Mouse (Mus musculus) CH12.LX (cell line): Measurements from ENCODE around the gene Gm11437. TPM values are rescaled to one million over a fixed set of nuclear protein-coding genes. Genes with fewer than 3 reads are reported as not detected.

ENCODE experiments used
- DNase-seq: peaks from one replicate; pipeline ENCODE4 v3.0.0-alpha.2; 2013; ENCODE audit errors: extremely low read depth
- H3K27ac ChIP-seq: 2 replicates; pipeline ENCODE4 v1.5.1; 2012; ENCODE audit warnings: low read depth, mild to moderate bottlenecking, control low read depth, moderate library complexity; ENCODE audit not compliant: insufficient read depth
- H3K27me3 ChIP-seq: replicated peaks from 2 replicates; pipeline ENCODE3; 2012; ENCODE audit warnings: inconsistent platforms
- H3K36me3 ChIP-seq, 2 experiments: replicated peaks in 1 of 2; 2 replicates each; pipeline versions ENCODE3 to v1.6.1; 2012; ENCODE audit warnings: inconsistent platforms in 1 of 2, low read length in 1 of 2, mild to moderate bottlenecking in 1 of 2, mixed read lengths in 1 of 2, moderate library complexity in 1 of 2; ENCODE audit not compliant: control insufficient read depth in 1 of 2, insufficient read depth in 1 of 2
- H3K4me1 ChIP-seq, 2 experiments: 2 replicates each; pipeline ENCODE4 v1.6.1; 2012; ENCODE audit warnings: inconsistent platforms in 1 of 2, moderate library complexity in 1 of 2; ENCODE audit not compliant: insufficient read depth in 2 of 2, control insufficient read depth in 1 of 2
- H3K4me2 ChIP-seq: 2 replicates; pipeline ENCODE4 v1.6.1; 2012; ENCODE audit warnings: low read depth, mild to moderate bottlenecking, control low read depth; ENCODE audit not compliant: poor library complexity, insufficient read depth, severe bottlenecking
- H3K4me3 ChIP-seq, 3 experiments: fragments of 150-350 bp in 1 of 3; sonication (generic) in 1 of 3; replicated peaks in 1 of 3; 2 replicates each; pipeline versions ENCODE3 to v1.5.1; 2011 to 2012; ENCODE audit warnings: low read depth in 2 of 3, low read length in 2 of 3, mild to moderate bottlenecking in 2 of 3, moderate library complexity in 2 of 3, control low read depth in 1 of 3, improper control_type of control experiment in 1 of 3, inconsistent platforms in 1 of 3, mixed read lengths in 1 of 3; ENCODE audit not compliant: poor library complexity in 1 of 3
- H3K79me2 ChIP-seq: replicated peaks from 2 replicates; pipeline ENCODE4 v1.6.1; 2012; ENCODE audit warnings: mild to moderate bottlenecking, moderate library complexity; ENCODE audit not compliant: control insufficient read depth, poor library complexity, insufficient read depth, severe bottlenecking; ENCODE audit errors: extremely low read depth
- H3K9ac ChIP-seq: 2 replicates; pipeline ENCODE4 v1.6.1; 2012; ENCODE audit warnings: low read depth, mild to moderate bottlenecking, control low read depth, moderate library complexity; ENCODE audit not compliant: insufficient read depth
- H3K9me3 ChIP-seq: replicated peaks from 2 replicates; pipeline ENCODE3; 2012; ENCODE audit warnings: low read length, inconsistent platforms, mixed read lengths
- BHLHE40 ChIP-seq: IDR thresholded peaks from 2 replicates; pipeline ENCODE4 v1.6.1; 2011; ENCODE audit warnings: mild to moderate bottlenecking, low read depth, low read length, improper control_type of control experiment
- CHD2 ChIP-seq: IDR thresholded peaks from 2 replicates; pipeline ENCODE4 v1.6.1; 2011; ENCODE audit warnings: low read length, improper control_type of control experiment
- EP300 ChIP-seq: IDR thresholded peaks from 2 replicates; pipeline ENCODE4 v1.6.1; 2011; ENCODE audit warnings: low read length, improper control_type of control experiment
- HCFC1 ChIP-seq: IDR thresholded peaks from 2 replicates; pipeline ENCODE4 v1.6.1; 2012; ENCODE audit warnings: low read depth, mild to moderate bottlenecking, inconsistent platforms, low read length, improper control_type of control experiment
- MAX ChIP-seq: IDR thresholded peaks from 2 replicates; pipeline ENCODE4 v1.6.1; 2011; ENCODE audit warnings: low read length, improper control_type of control experiment
- MAZ ChIP-seq: IDR thresholded peaks from 2 replicates; pipeline ENCODE4 v1.6.1; 2012; ENCODE audit warnings: low read depth, mild to moderate bottlenecking, inconsistent platforms, low read length, improper control_type of control experiment, moderate library complexity
- MEF2A ChIP-seq: IDR thresholded peaks from 2 replicates; pipeline ENCODE4 v1.6.1; 2014; ENCODE audit warnings: low read depth, mild to moderate bottlenecking, inconsistent platforms, low read length, improper control_type of control experiment, borderline replicate concordance
- PAX5 ChIP-seq: IDR thresholded peaks from 2 replicates; pipeline ENCODE4 v1.6.1; 2012; ENCODE audit warnings: low read length, inconsistent platforms, mixed read lengths
- POLR2A ChIP-seq: IDR thresholded peaks from 2 replicates; pipeline ENCODE4 v1.6.1; 2011; ENCODE audit warnings: low read depth, mild to moderate bottlenecking, improper control_type of control experiment, low read length
- POLR2AphosphoS2 ChIP-seq: IDR thresholded peaks from 2 replicates; pipeline ENCODE4 v1.6.1; 2011; ENCODE audit warnings: low read depth, low read length, improper control_type of control experiment
- RAD21 ChIP-seq: IDR thresholded peaks from 2 replicates; pipeline ENCODE4 v1.6.1; 2011; ENCODE audit warnings: low read depth, mild to moderate bottlenecking, low read length, improper control_type of control experiment, moderate library complexity
- RCOR1 ChIP-seq: conservative IDR thresholded peaks from 2 replicates; pipeline ENCODE4 v1.6.1; 2012; ENCODE audit warnings: low read depth, mild to moderate bottlenecking, inconsistent platforms, low read length, improper control_type of control experiment
- SIN3A ChIP-seq: IDR thresholded peaks from 2 replicates; pipeline ENCODE4 v1.6.1; 2012; ENCODE audit warnings: low read length, improper control_type of control experiment, inconsistent platforms
- SMC3 ChIP-seq: IDR thresholded peaks from 2 replicates; pipeline ENCODE4 v1.6.1; 2011; ENCODE audit warnings: low read depth, low read length, improper control_type of control experiment
- TCF12 ChIP-seq: IDR thresholded peaks from 2 replicates; pipeline ENCODE4 v1.6.1; 2014; ENCODE audit warnings: low read depth, mild to moderate bottlenecking, inconsistent platforms, low read length, improper control_type of control experiment
- UBTF ChIP-seq: IDR thresholded peaks from 2 replicates; pipeline ENCODE4 v1.6.1; 2012; ENCODE audit warnings: low read depth, mild to moderate bottlenecking, inconsistent platforms, low read length, improper control_type of control experiment, moderate library complexity
- ZC3H11A ChIP-seq: IDR thresholded peaks from 2 replicates; pipeline ENCODE4 v1.6.1; 2012; ENCODE audit warnings: low read depth, mild to moderate bottlenecking, inconsistent platforms, low read length, improper control_type of control experiment
- ZMIZ1 ChIP-seq: IDR thresholded peaks from 2 replicates; pipeline ENCODE4 v1.6.1; 2012; ENCODE audit warnings: low read depth, mild to moderate bottlenecking, inconsistent platforms, low read length, improper control_type of control experiment
- ZNF384 ChIP-seq: IDR thresholded peaks from 2 replicates; pipeline ENCODE4 v1.6.1; 2012; ENCODE audit warnings: low read depth, low read length, improper control_type of control experiment, inconsistent platforms
- dilution Hi-C: fragments of 300-500 bp; cut with MboI; formaldehyde crosslinking; loops from 2 replicates; pipeline ENCODE4 v1.14.3; 2020; ENCODE audit warnings: low sequenced_read_pairs; ENCODE audit not compliant: extremely low pct_unique_long_range_greater_than_20kb, extremely low pct_ligation_motif_present
- in situ Hi-C: fragments of 300-500 bp; cut with MboI; formaldehyde crosslinking; loops from 3 replicates; pipeline ENCODE4 v1.14.3; 2019; ENCODE audit warnings: low sequenced_read_pairs, low pct_ligation_motif_present, low pct_unique_long_range_greater_than_20kb, mixed read lengths
- polyA plus RNA-seq: library from polyadenylated mRNA; unstranded; fragments of >175 nt; gene quantifications from 2 replicates; pipeline ENCODE4 v1.2.1, GENCODE M21; 2012; ENCODE audit warnings: low read depth; ENCODE audit not compliant: insufficient read length
- total RNA-seq, 2 experiments: library from RNA; depleted of rRNA; stranded (reverse); fragments of 300-350 nt in 1 of 2; fragments of >200 nt in 1 of 2; gene quantifications; 2 replicates each; pipeline ENCODE4 v1.2.3; 2012 to 2014

Gene Gm11437
- total RNA-seq (2012; rRNA removed): not detected in 2 replicates
- total RNA-seq (2014; rRNA removed): not detected in 2 replicates
- not detected in 2 replicates for polyA plus RNA-seq

DNA sequence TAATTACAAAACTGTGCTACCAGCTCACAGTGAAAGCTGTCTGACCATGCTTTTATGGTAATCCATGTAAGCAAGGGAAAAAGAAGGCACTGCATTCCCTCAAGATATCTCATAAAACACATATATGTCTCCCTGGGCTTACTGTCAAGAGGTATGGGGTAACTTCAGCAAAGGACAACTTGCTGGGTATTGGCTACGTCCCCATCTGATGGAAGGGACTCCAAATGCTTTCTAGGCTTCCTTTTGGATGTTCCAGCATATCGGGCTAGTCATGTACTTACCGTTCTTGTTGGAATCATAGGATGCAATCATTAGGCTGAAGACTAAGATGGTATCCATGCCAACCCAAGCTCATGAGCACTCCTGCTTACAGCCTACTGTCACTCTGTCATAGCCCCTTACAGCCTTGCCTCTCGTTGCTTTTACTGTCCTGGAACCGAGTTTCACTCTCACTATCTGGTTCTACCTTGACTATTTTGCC is at the start of gene Gm11437:
Gm11437 (minus strand) TSS at position 431 of the 481 bp plus-strand sequence.
- TF ChIP-seq HCFC1 (no peak), UBTF (no peak), MAZ (no peak), BHLHE40 (no peak), SMC3 (no peak), ZMIZ1 (no peak), PAX5 (no peak), EP300 (no peak), SIN3A (no peak), TCF12 (no peak), RAD21 (no peak), RCOR1 (no peak), ZNF384 (no peak), MEF2A (no peak), CHD2 (no peak), MAX (no peak)
- Histone ChIP-seq H3K4me2 (no peak within 1 kb of the TSS), H3K9me3 (no peaks in the 10 kb centered on the region), H3K9ac (0 out of 2 replicates have a peak within 1 kb of the TSS, but pooled peaks have one; percentile 59), H3K27me3 (peaks cover 9% of the 10 kb centered on the region), H3K4me1 (peaks cover 3 to 7% of the 10 kb centered on the region in 2 experiments; a peak in 2 of 4 replicates), H3K79me2 (no peaks in the 10 kb centered on the region), H3K4me3 (no peak within 1 kb of the TSS), H3K36me3 (no peaks in the 10 kb centered on the region), H3K27ac (no peak within 1 kb of the TSS)
- dilution Hi-C loops (no loop called here), in situ Hi-C loops (loop anchor here (25.0 kb wide), 1 partner anchor 645 kb away; the partner anchor contains the start of gene Mrm1)
- DNase-seq: no peak

GRCm38 (mm10) chr11:84210876-84211275 is 43.6 kb upstream of the Gm11437 start:
- in situ Hi-C loops: no loop called here
- Histone ChIP-seq H3K27ac (no peak overlapping the region), H3K4me3 (no peak overlapping the region), H3K9ac (no peak overlapping the region), H3K4me1 (peaks cover 2 to 13% of the 10 kb centered on the region in 2 experiments; a peak in 3 of 4 replicates)
- dilution Hi-C loops: no loop called here
- DNase-seq: no peak
- TF ChIP-seq ZC3H11A (no peak), EP300 (no peak), POLR2A (no peak), POLR2AphosphoS2 (no peak), PAX5 (no peak), BHLHE40 (no peak)
- TF ChIP-seq, all 38 proteins: peak for 0
- H3K4me2 ChIP-seq: no peak overlapping the region
- no peaks in the 10 kb centered on the region for H3K9me3 ChIP-seq
- H3K36me3 ChIP-seq: peaks cover 3 to 52% of the 10 kb centered on the region in 2 experiments
- peaks cover 7% of the 10 kb centered on the region for H3K79me2 ChIP-seq
- no peaks in the 10 kb centered on the region for H3K27me3 ChIP-seq
